Mouse (Mus musculus) intestine, embryonic 15.5 days (tissue): Measurements from ENCODE around the gene Vcp. TPM values are rescaled to one million over a fixed set of nuclear protein-coding genes. Genes with fewer than 3 reads are reported as not detected.

Experiments
- ATAC-seq: fragments of 200-750 bp; cut with Nextera tagmentation; 2 replicates; pipeline ENCODE4 v1.8.0; 2017; ENCODE audit warnings: moderate TSS enrichment, moderate library complexity
- H3K27ac ChIP-seq: fragments of 300-500 bp; sonication (generic); 2 replicates; pipeline ENCODE4 v1.5.1; 2015; ENCODE audit warnings: mild to moderate bottlenecking, inconsistent platforms
- H3K27me3 ChIP-seq: fragments of 300-500 bp; sonication (generic); replicated peaks from 2 replicates; pipeline ENCODE4 v1.6.1; 2015; ENCODE audit warnings: inconsistent platforms
- H3K36me3 ChIP-seq: fragments of 300-500 bp; sonication (generic); 2 replicates; pipeline ENCODE4 v1.6.1; 2015; ENCODE audit warnings: inconsistent platforms
- H3K4me1 ChIP-seq: fragments of 300-500 bp; sonication (generic); replicated peaks from 2 replicates; pipeline ENCODE4 v1.6.1; 2015; ENCODE audit warnings: inconsistent platforms
- H3K4me2 ChIP-seq: fragments of 300-500 bp; sonication (generic); replicated peaks from 2 replicates; pipeline ENCODE4 v1.6.1; 2015; ENCODE audit warnings: mild to moderate bottlenecking, inconsistent platforms
- H3K4me3 ChIP-seq: fragments of 300-500 bp; sonication (generic); replicated peaks from 2 replicates; pipeline ENCODE4 v1.5.1; 2015; ENCODE audit warnings: inconsistent platforms
- H3K9ac ChIP-seq: fragments of 300-500 bp; sonication (generic); 2 replicates; pipeline ENCODE4 v1.6.1; 2015; ENCODE audit warnings: inconsistent platforms
- H3K9me3 ChIP-seq: fragments of 300-500 bp; sonication (generic); 2 replicates; pipeline ENCODE4 v1.6.1; 2016; ENCODE audit warnings: inconsistent platforms
- WGBS: fragments of 180-500 bp; shearing (Covaris S2); methylation state at CpG from one replicate; pipeline ENCODE4 v1.1.7; 2015; 5-methylcytosine and 5-hydroxymethylcytosine counted together
- polyA plus RNA-seq: library from polyadenylated mRNA; unstranded; fragments of >200 nt; fragmentation: Nextera tagmentation; extraction: Ambion mirVana; gene quantifications from 2 replicates; pipeline ENCODE4 v1.2.1, GENCODE M21; 2015

The Vcp gene
- polyA plus RNA-seq, 1 experiment from 2014 or later, result 483 TPM

- H3K9me3 ChIP-seq, result no peaks in the 10 kb centered on the region
- no peak overlapping the region for H3K9ac ChIP-seq
- H3K36me3 ChIP-seq, result peaks cover 9% of the 10 kb centered on the region; the same call in 1 of the 2 replicates
- H3K4me3 ChIP-seq, result no peak overlapping the region
- H3K27me3 ChIP-seq, result no peaks in the 10 kb centered on the region
- H3K27ac ChIP-seq, result no peak overlapping the region
- no peak overlapping the region for H3K4me2 ChIP-seq
- 30% methylated on average over 4 of the region's 4 CpGs for WGBS
- no peaks in the 10 kb centered on the region for H3K4me1 ChIP-seq
- ATAC-seq, result no peak
Observed at GRCm38 (mm10) chr4:42961592-42961991, 38.7 kb downstream of the Vcp start.

DNA sequence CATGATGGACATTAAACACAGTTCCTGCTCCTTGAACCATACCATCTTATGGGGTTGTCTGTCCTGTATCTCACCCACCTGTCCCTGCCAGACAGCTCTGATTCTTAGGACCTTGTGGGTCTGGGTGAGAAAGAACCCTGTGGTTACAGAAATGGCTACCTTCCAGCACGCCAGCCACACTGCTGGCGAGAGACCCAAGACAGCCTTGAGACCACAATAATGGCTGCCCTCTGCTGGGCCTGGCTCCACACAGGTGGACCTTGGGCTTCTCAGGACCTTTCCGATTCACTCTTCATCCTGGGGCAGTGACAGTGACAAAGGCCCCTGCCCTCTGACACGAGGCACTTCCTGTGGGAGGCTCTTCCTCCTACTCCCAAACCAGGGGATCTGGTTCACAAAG, 40.9 kb downstream of the Vcp start:
- Histone ChIP-seq H3K36me3 (peaks cover 10% of the 10 kb centered on the region; the same call in 1 of the 2 replicates), H3K9ac (no peak overlapping the region), H3K4me3 (no peak overlapping the region), H3K27me3 (no peaks in the 10 kb centered on the region), H3K27ac (no peak overlapping the region), H3K4me2 (no peak overlapping the region), H3K9me3 (no peaks in the 10 kb centered on the region), H3K4me1 (no peaks in the 10 kb centered on the region)
- 69% methylated on average over 4 of the region's 4 CpGs for WGBS
- no peak for ATAC-seq

DNA sequence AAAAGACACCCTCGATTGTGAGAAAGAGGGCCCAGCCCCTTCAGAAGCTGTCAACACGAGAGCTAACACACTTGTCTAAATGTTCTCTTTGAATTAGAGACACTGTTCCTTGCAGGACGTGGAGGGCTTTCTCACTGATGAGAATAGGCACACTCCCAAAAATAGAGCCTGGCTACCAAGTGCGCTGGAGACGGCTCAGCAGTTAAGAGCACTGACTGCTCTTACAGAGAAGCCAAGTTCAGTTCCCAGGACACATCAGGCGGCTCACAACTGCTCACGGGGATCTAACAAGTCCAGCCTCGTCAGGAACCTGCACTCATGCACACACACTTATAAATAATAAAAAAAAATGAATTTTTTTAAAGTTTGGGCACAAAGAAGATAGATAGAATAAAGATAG, 41.4 kb downstream of the Vcp start:
- Histone ChIP-seq H3K4me2 (no peak overlapping the region), H3K9ac (no peak overlapping the region), H3K4me3 (no peak overlapping the region), H3K27ac (no peak overlapping the region), H3K27me3 (no peaks in the 10 kb centered on the region), H3K9me3 (no peaks in the 10 kb centered on the region), H3K36me3 (peaks cover 10% of the 10 kb centered on the region; the same call in 1 of the 2 replicates), H3K4me1 (no peaks in the 10 kb centered on the region)
- no peak for ATAC-seq
- 73% methylated on average over 8 of the region's 8 CpGs for WGBS

- Histone ChIP-seq H3K4me3 (no peak overlapping the region), H3K9ac (no peak overlapping the region), H3K27ac (no peak overlapping the region), H3K4me2 (no peak overlapping the region), H3K4me1 (0 out of 2 replicates have a peak, but pooled peaks cover 4% of the 10 kb centered on the region), H3K9me3 (no peaks in the 10 kb centered on the region), H3K36me3 (peaks cover 10% of the 10 kb centered on the region; the same call in 1 of the 2 replicates), H3K27me3 (no peaks in the 10 kb centered on the region)
- WGBS, result 90% methylated on average over 8 of the region's 8 CpGs
- no peak for ATAC-seq
Observed at GRCm38 (mm10) chr4:42957979-42958378, 42.3 kb downstream of the Vcp start.

- no peaks in the 10 kb centered on the region for H3K27me3 ChIP-seq
- H3K4me1 ChIP-seq, result peaks cover 8% of the 10 kb centered on the region
- no peak overlapping the region for H3K27ac ChIP-seq
- 80% methylated on average over 11 of the region's 11 CpGs for WGBS
- H3K4me3 ChIP-seq, result no peak overlapping the region
- peaks cover 10% of the 10 kb centered on the region; the same call in 1 of the 2 replicates for H3K36me3 ChIP-seq
- no peak for ATAC-seq
- no peak overlapping the region for H3K4me2 ChIP-seq
- H3K9ac ChIP-seq, result no peak overlapping the region
- no peaks in the 10 kb centered on the region for H3K9me3 ChIP-seq
Observed at GRCm38 (mm10) chr4:42957306-42957705, 43.0 kb downstream of the Vcp start.

DNA sequence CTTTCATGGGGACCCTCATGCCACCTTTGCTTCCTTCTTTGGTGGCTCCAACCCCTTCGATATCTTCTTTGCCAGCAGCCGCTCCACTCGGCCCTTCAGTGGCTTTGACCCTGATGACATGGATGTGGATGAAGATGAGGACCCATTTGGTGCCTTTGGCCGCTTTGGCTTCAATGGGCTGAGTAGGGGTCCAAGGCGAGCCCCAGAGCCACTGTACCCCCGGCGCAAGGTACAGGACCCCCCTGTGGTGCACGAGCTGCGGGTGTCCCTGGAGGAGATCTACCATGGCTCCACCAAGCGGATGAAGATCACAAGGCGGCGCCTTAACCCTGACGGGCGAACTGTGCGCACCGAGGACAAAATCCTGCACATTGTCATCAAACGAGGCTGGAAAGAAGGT, 43.7 kb downstream of the Vcp start:
- ATAC-seq, result no peak
- H3K27ac ChIP-seq, result no peak overlapping the region
- no peak overlapping the region for H3K4me2 ChIP-seq
- H3K27me3 ChIP-seq, result no peaks in the 10 kb centered on the region
- H3K36me3 ChIP-seq, result peaks cover 10% of the 10 kb centered on the region; the same call in 1 of the 2 replicates
- no peak overlapping the region for H3K4me3 ChIP-seq
- no peaks in the 10 kb centered on the region for H3K9me3 ChIP-seq
- H3K9ac ChIP-seq, result no peak overlapping the region
- H3K4me1 ChIP-seq, result peaks cover 13% of the 10 kb centered on the region
- WGBS, result 94% methylated on average over 17 of the region's 17 CpGs

GRCm38 (mm10) chr4:42955200-42955599, 45.1 kb downstream of the Vcp start:
- H3K36me3 ChIP-seq, result peaks cover 10% of the 10 kb centered on the region; the same call in 1 of the 2 replicates
- ATAC-seq, result no peak
- H3K27ac ChIP-seq, result no peak overlapping the region
- no peak overlapping the region for H3K4me2 ChIP-seq
- peaks cover 25% of the 10 kb centered on the region for H3K4me1 ChIP-seq
- no peak overlapping the region for H3K4me3 ChIP-seq
- 94% methylated on average over 3 of the region's 3 CpGs for WGBS
- H3K27me3 ChIP-seq, result no peaks in the 10 kb centered on the region
- H3K9ac ChIP-seq, result no peak overlapping the region
- H3K9me3 ChIP-seq, result no peaks in the 10 kb centered on the region

GRCm38 (mm10) chr4:42954297-42954696, 46.0 kb downstream of the Vcp start:
- H3K36me3 ChIP-seq, result peaks cover 10% of the 10 kb centered on the region; the same call in 1 of the 2 replicates
- WGBS, result 8% methylated on average over 9 of the region's 10 CpGs
- H3K4me1 ChIP-seq, result peaks cover 25% of the 10 kb centered on the region
- no peak overlapping the region for H3K4me2 ChIP-seq
- no peaks in the 10 kb centered on the region for H3K9me3 ChIP-seq
- H3K27me3 ChIP-seq, result no peaks in the 10 kb centered on the region
- H3K4me3 ChIP-seq, result no peak overlapping the region
- no peak overlapping the region; the same call in 1 of the 2 replicates for H3K9ac ChIP-seq
- ATAC-seq, result no peak
- H3K27ac ChIP-seq, result no peak overlapping the region

GRCm38 (mm10) chr4:42953435-42954094, 46.7 kb downstream of the Vcp start:
- no peak overlapping the region for H3K4me3 ChIP-seq
- H3K4me2 ChIP-seq, result no peak overlapping the region; the same call in 1 of the 2 replicates
- no peaks in the 10 kb centered on the region for H3K9me3 ChIP-seq
- 47% methylated on average over 10 of the region's 10 CpGs for WGBS
- H3K27ac ChIP-seq, result peak overlapping the region; percentile 56
- H3K36me3 ChIP-seq, result peaks cover 10% of the 10 kb centered on the region; the same call in 1 of the 2 replicates
- H3K9ac ChIP-seq, result no peak overlapping the region
- peaks cover 28% of the 10 kb centered on the region for H3K4me1 ChIP-seq
- ATAC-seq, result no peak
- no peaks in the 10 kb centered on the region for H3K27me3 ChIP-seq

DNA sequence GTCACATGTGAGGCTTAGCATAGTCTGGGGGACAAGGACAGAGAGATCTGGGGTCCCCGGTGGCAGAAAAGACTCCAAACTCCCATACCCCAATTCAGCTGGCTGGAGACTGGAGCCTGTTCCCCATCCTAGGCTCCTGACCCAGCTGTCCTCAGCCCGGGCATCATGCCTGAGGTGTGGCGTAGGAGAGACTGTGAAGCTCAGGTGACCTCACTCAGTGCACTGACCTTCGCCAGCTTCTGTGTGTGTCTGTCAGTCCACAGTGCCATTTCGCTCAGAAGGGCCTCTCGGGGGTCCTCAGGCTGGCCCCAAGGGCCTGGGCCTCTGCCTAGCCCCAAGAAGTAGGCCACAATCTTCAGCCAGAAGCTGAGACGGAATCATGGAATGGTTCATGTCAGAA, 47.7 kb downstream of the Vcp start:
- Histone ChIP-seq H3K27ac (no peak overlapping the region), H3K9ac (no peak overlapping the region), H3K4me1 (peaks cover 28% of the 10 kb centered on the region), H3K4me3 (no peak overlapping the region), H3K27me3 (peaks cover 6% of the 10 kb centered on the region; the same call in 1 of the 2 replicates), H3K9me3 (no peaks in the 10 kb centered on the region), H3K4me2 (no peak overlapping the region), H3K36me3 (peaks cover 10% of the 10 kb centered on the region; the same call in 1 of the 2 replicates)
- 86% methylated on average over 7 of the region's 7 CpGs for WGBS
- ATAC-seq, result no peak

GRCm38 (mm10) chr4:42951206-42952195, 48.8 kb downstream of the Vcp start:
- no peak for ATAC-seq
- H3K27ac ChIP-seq, result no peak overlapping the region

DNA sequence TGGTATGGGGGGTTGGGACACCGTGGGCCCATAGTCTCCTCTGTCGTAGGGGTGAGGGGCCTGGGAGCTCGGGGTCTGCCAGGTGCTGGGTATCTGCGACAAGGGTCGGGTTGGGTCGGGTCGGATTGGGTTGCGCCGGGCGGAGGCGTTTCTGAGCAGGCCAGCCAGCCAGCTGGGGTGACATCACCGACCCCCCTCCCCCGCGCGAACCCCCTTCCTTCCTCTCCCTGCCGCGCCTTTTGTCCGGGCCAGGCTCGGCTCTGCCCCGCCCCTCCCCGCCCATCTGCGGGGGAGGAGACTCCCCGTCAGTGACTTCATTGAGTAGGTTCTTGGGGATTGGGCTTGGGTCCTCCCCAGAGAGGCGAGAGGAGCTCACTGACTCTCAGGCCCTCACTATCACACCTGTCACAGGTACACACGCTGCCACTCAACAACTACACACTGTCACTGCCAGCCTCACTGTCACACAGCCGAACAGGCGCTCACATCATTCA, 50.2 kb downstream of the Vcp start:
- Histone ChIP-seq H3K36me3 (no peaks in the 10 kb centered on the region), H3K27me3 (peaks cover 17% of the 10 kb centered on the region; the same call in 1 of the 2 replicates), H3K4me2 (peak overlapping the region; percentile 79), H3K9me3 (no peaks in the 10 kb centered on the region), H3K4me1 (peaks cover 28% of the 10 kb centered on the region), H3K27ac (peak overlapping the region; percentile 90), H3K9ac (peak overlapping the region; percentile 90), H3K4me3 (peak overlapping the region; percentile 79)
- peak; percentile 84 for ATAC-seq
- WGBS, result 2% methylated on average over 26 of the region's 27 CpGs

More at GRCm38 (mm10) chr4:42951206-42952195, 48.8 kb downstream of the Vcp start:
- H3K9me3 ChIP-seq, result no peaks in the 10 kb centered on the region
- H3K36me3 ChIP-seq, result 0 out of 2 replicates have a peak, but pooled peaks cover under 1% of the 10 kb centered on the region
- WGBS, result 54% methylated on average over 11 of the region's 11 CpGs
- peak overlapping the region; percentile 79; the same call in 1 of the 2 replicates for H3K4me2 ChIP-seq
- H3K4me3 ChIP-seq, result peak overlapping the region; percentile 79; the same call in 1 of the 2 replicates
- H3K9ac ChIP-seq, result no peak overlapping the region
- peaks cover 16% of the 10 kb centered on the region; the same call in 1 of the 2 replicates for H3K27me3 ChIP-seq
- H3K4me1 ChIP-seq, result peaks cover 28% of the 10 kb centered on the region
